Mouse (Mus musculus) ES-Bruce4 (cell line): Measurements from ENCODE around the gene Cdhr3. TPM values are rescaled to one million over a fixed set of nuclear protein-coding genes. Genes with fewer than 3 reads are reported as not detected.

Experiments used
- H3K27ac ChIP-seq: 2 replicates; pipeline ENCODE4 v1.5.1; 2012; ENCODE audit warnings: low read length, inconsistent platforms; ENCODE audit not compliant: insufficient read depth
- H3K27me3 ChIP-seq: 2 replicates; pipeline ENCODE4 v1.6.1; 2012; ENCODE audit warnings: mild to moderate bottlenecking, low read length, inconsistent platforms; ENCODE audit not compliant: control insufficient read depth, poor library complexity, insufficient read depth, severe bottlenecking
- H3K36me3 ChIP-seq: 2 replicates; pipeline ENCODE4 v1.6.1; 2012; ENCODE audit warnings: inconsistent platforms, mild to moderate bottlenecking, low read length, moderate library complexity; ENCODE audit not compliant: control insufficient read depth, poor library complexity, insufficient read depth, severe bottlenecking
- H3K4me1 ChIP-seq: one replicate; pipeline ENCODE4 v1.8.1; 2011; ENCODE audit warnings: low read length; ENCODE audit not compliant: control insufficient read depth, insufficient read depth
- H3K4me3 ChIP-seq: 2 replicates; pipeline ENCODE4 v1.5.1; 2011; ENCODE audit warnings: low read depth, mild to moderate bottlenecking, low read length
- H3K9ac ChIP-seq: 2 replicates; pipeline ENCODE4 v1.6.1; 2012; ENCODE audit warnings: low read depth, mild to moderate bottlenecking, inconsistent platforms; ENCODE audit not compliant: poor library complexity, severe bottlenecking
- H3K9me3 ChIP-seq: replicated peaks from 2 replicates; pipeline ENCODE4 v1.6.1; 2012; ENCODE audit warnings: mild to moderate bottlenecking, low read length, inconsistent platforms; ENCODE audit not compliant: control insufficient read depth, poor library complexity, insufficient read depth, severe bottlenecking
- CTCF ChIP-seq: IDR thresholded peaks from one replicate; pipeline ENCODE4 v1.8.1; 2011; ENCODE audit warnings: low read depth, low read length
- EP300 ChIP-seq: IDR thresholded peaks from 2 replicates; pipeline ENCODE4 v1.6.1; 2011; ENCODE audit warnings: low read depth, low read length; ENCODE audit not compliant: insufficient read depth
- POLR2A ChIP-seq: IDR thresholded peaks from one replicate; pipeline ENCODE4 v1.8.1; 2011; ENCODE audit warnings: low read length; ENCODE audit not compliant: insufficient read depth
- polyA plus RNA-seq: library from polyadenylated mRNA; stranded (reverse); fragments of >200 nt; gene quantifications from 2 replicates; pipeline ENCODE4 v1.2.4, GENCODE M21; 2011; ENCODE audit warnings: low read depth; ENCODE audit not compliant: missing spikeins, insufficient read depth, insufficient read length

The Cdhr3 gene
- polyA plus RNA-seq, 1 experiment = not detected

DNA sequence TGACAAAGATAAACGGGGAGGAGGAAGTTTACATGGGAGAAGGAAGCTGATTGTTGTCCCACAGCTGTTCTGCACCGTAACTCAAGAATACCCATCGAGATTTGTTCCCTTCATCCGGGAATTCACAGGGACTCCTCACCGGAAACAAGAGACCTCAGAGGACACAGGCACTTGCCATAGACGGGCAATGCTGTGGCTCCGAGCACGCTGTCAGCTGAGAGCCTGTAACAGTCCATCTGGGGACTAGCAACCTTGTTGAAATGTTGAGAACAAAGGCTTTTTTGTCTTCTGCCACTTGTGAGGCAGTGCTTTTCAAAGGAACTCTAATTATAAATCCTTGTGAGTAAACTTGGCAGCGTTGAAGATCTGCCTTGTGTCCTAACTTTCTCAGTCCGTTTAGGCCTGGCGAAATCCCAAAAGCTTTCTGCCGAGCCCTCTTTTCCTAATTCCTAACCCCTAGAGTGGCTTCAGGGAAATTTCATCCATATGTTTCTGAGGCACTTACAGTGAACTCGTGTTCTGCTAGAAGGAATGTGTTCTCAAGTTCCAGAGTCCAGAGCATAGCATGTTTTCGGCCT lies 18.3 kb upstream of the Cdhr3 start:
- H3K4me3 ChIP-seq = no peak overlapping the region
- no peaks in the 10 kb centered on the region for H3K9me3 ChIP-seq
- no peaks in the 10 kb centered on the region for H3K27me3 ChIP-seq
- no peaks in the 10 kb centered on the region for H3K4me1 ChIP-seq
- no peak overlapping the region for H3K9ac ChIP-seq
- H3K36me3 ChIP-seq = no peaks in the 10 kb centered on the region
- H3K27ac ChIP-seq = no peak overlapping the region
- no peak for TF ChIP-seq CTCF

GRCm38 (mm10) chr12:33109531-33109930 lies 16.9 kb upstream of the Cdhr3 start:
- no peak overlapping the region for H3K27ac ChIP-seq
- no peaks in the 10 kb centered on the region for H3K4me1 ChIP-seq
- no peaks in the 10 kb centered on the region for H3K9me3 ChIP-seq
- TF ChIP-seq EP300 = no peak
- peak; percentile 60 for TF ChIP-seq CTCF
- no peaks in the 10 kb centered on the region for H3K36me3 ChIP-seq
- no peak overlapping the region for H3K4me3 ChIP-seq
- H3K27me3 ChIP-seq = no peaks in the 10 kb centered on the region
- no peak overlapping the region for H3K9ac ChIP-seq

DNA sequence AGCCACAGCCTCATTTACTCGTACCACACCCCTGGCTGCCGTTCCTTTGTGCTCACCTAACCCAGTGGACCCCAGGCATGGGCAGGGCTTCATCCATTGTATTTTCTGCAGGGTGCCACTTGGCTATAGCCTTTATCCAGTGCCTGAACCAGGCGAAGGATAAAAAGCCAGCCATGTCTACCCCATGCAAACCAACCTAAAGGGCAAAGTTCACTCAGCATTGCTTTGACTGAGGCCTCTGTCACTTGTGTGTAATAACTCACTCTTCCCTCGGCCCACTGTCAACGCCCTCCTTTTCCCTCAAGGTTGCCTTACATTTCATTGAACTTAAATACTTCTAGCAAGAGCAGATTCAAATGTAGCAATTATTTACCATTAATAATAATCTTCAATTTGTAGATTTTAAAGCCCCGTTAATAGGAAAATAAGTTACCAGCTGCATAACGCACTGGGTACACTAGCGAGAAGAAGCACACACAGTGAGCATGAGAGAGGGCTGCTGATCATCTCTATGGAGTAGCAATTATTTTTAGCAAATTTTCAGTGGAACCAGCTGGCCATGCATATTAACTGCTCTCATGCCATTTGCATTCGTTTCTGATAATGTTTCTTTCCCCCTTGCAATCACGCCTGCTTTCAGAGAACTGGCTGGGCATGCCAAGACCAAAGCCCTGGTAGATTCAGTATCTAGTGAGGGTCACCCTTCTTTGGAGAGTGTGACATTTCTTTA lies 13.9 kb upstream of the Cdhr3 start:
- no peaks in the 10 kb centered on the region for H3K27me3 ChIP-seq
- H3K4me1 ChIP-seq = no peaks in the 10 kb centered on the region
- no peak overlapping the region for H3K9ac ChIP-seq
- no peak overlapping the region for H3K4me3 ChIP-seq
- H3K27ac ChIP-seq = no peak overlapping the region
- TF ChIP-seq EP300 (no peak), CTCF (no peak), POLR2A (no peak)
- H3K9me3 ChIP-seq = no peaks in the 10 kb centered on the region
- H3K36me3 ChIP-seq = no peaks in the 10 kb centered on the region

DNA sequence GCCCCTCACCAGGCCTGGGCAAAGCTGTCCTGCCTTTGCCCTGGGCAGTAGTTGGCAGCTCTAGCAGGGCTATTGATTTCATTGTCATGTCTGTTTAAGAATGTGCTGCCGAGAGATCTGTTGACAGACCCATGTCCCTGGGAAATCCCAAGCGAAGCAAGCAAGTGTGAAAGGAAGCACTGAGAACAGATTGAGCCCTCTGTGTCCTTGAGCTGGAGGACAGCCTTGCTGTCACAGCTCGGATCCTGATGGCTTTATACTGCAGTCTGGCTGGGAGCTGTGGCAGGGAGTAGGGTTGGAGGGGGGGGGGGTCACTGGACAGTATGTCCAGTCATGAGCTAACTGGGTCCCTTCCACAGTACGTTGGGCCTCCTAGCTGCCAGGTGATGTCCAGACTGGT lies 13.0 kb upstream of the Cdhr3 start:
- no peak overlapping the region for H3K4me3 ChIP-seq

GRCm38 (mm10) chr12:33102342-33103115 lies 9.9 kb upstream of the Cdhr3 start:
- Histone ChIP-seq H3K4me1 (no peaks in the 10 kb centered on the region), H3K27me3 (no peaks in the 10 kb centered on the region), H3K4me3 (no peak overlapping the region), H3K27ac (no peak overlapping the region), H3K9ac (no peak overlapping the region), H3K36me3 (no peaks in the 10 kb centered on the region), H3K9me3 (no peaks in the 10 kb centered on the region)
- TF ChIP-seq CTCF (no peak), POLR2A (no peak), EP300 (no peak)

More for the DNA sequence above, 13.0 kb upstream of the Cdhr3 start:
- TF ChIP-seq POLR2A = no peak
- TF ChIP-seq CTCF = no peak
- TF ChIP-seq EP300 = no peak
- no peaks in the 10 kb centered on the region for H3K27me3 ChIP-seq
- no peaks in the 10 kb centered on the region for H3K36me3 ChIP-seq
- H3K27ac ChIP-seq = no peak overlapping the region
- no peak overlapping the region for H3K9ac ChIP-seq
- no peaks in the 10 kb centered on the region for H3K9me3 ChIP-seq
- H3K4me1 ChIP-seq = no peaks in the 10 kb centered on the region

DNA sequence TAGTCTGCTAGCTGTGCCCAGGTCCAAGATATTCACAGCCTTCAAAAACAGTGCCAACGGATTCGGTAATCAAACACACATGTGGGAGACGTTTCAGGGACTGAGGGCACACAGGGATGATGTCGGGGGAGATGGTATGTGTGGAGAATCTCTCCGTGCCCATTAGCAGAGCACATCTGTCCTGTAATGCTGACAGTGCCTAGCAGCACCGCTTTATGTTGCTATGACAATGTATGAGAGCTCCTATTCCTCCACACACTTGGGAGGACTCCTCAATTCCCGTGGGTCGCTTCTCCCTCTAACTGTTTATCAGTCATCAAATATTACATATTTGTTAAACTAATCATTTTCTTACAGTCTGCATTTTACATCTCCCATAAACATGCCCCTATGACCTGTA lies 9.0 kb upstream of the Cdhr3 start:
- Histone ChIP-seq H3K4me1 (no peaks in the 10 kb centered on the region), H3K9ac (no peak overlapping the region), H3K27ac (no peak overlapping the region), H3K9me3 (no peaks in the 10 kb centered on the region), H3K36me3 (no peaks in the 10 kb centered on the region), H3K27me3 (no peaks in the 10 kb centered on the region), H3K4me3 (no peak overlapping the region)
- TF ChIP-seq CTCF (no peak), POLR2A (no peak)
